Mouse (Mus musculus): ENCODE results near the gene Lrp3. TPM values are rescaled to one million over a fixed set of nuclear protein-coding genes. Genes with fewer than 3 reads are reported as not detected.
"Not testable (repeated sequence)": the region's sequence is repeated elsewhere in the genome, so short reads cannot be mapped to it uniquely, and the experiment has no call there.

The Lrp3 gene
- polyA plus RNA-seq (2015; fragmentation: Nextera tagmentation; extraction: Ambion mirVana): 7.7 and 7.9 TPM in 2 replicates

DNA sequence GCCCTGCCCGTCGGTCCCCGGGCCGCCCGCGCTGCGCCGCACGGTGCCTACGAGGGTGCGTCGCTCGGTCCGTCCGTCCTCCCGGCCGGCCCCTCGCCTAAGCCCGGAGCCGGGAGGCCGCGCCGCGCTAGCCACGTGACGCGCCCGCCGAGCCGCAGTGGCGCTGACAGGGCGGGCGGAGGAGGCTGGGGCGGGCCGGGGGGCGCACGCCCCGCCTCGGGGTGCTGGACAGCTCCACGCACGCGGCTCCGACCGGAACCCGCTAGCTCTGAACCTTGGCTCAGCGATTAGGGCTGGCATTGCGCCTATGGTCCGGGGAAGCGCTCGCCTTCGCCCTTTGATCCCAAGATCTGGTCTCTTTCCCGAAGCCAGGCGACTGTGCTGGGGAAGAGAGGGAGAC is at the start of gene Lrp3:
Lrp3 (minus strand) TSS at position 274 of the 400 bp plus-strand sequence.
- H3K4me3 ChIP-seq: peak within 1 kb of the TSS; percentile 62
- H3K4me1 ChIP-seq: peaks cover 16% of the 10 kb centered on the region
- peak; percentile 93 for ATAC-seq (ENCODE audit: borderline replicate concordance, extremely low read depth, low FRiP score, low TSS enrichment)
- peaks cover 8% of the 10 kb centered on the region; the same call in 1 of the 2 replicates for H3K27me3 ChIP-seq
- peak within 1 kb of the TSS; percentile 61 for H3K9ac ChIP-seq
- H3K27ac ChIP-seq: peak within 1 kb of the TSS; percentile 44; the same call in 1 of the 2 replicates
- no peaks in the 10 kb centered on the region for H3K36me3 ChIP-seq
- under 1% methylated on average over 51 of the region's 53 CpGs for WGBS
- peak within 1 kb of the TSS; percentile 88 for H3K4me2 ChIP-seq
- no peaks in the 10 kb centered on the region for H3K9me3 ChIP-seq

DNA sequence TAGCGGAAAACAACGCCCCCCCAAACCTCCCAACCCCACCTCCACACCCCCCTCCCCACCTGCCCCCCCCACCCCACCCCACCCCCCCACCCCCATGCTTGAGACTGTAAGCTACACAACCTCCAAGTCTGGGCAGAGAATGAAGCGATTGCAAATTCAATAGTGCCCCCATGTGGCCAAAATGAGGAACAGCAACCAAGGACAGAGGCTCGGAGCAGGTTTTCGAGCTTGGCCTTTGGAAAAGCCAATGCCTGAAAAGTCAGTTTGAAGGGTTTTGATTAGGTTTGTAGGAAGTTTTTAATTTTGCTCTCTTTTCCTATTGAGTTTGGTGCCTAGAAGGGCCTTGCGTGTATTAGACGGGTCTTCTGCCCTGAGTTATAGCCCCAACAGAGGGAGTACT is 49.4 kb upstream of the Lrp3 start:
- no peaks in the 10 kb centered on the region for H3K27me3 ChIP-seq
- no peak overlapping the region for H3K4me3 ChIP-seq
- no peak overlapping the region for H3K9ac ChIP-seq
- peaks cover 3% of the 10 kb centered on the region; the same call in 1 of the 2 replicates for H3K4me1 ChIP-seq
- H3K4me2 ChIP-seq: no peak overlapping the region
- no peaks in the 10 kb centered on the region for H3K36me3 ChIP-seq
- WGBS: 11% methylated on average over 7 of the region's 7 CpGs
- H3K27ac ChIP-seq: no peak overlapping the region
- no peak for ATAC-seq (ENCODE audit: borderline replicate concordance, extremely low read depth, low FRiP score, low TSS enrichment)
- H3K9me3 ChIP-seq: no peaks in the 10 kb centered on the region

DNA sequence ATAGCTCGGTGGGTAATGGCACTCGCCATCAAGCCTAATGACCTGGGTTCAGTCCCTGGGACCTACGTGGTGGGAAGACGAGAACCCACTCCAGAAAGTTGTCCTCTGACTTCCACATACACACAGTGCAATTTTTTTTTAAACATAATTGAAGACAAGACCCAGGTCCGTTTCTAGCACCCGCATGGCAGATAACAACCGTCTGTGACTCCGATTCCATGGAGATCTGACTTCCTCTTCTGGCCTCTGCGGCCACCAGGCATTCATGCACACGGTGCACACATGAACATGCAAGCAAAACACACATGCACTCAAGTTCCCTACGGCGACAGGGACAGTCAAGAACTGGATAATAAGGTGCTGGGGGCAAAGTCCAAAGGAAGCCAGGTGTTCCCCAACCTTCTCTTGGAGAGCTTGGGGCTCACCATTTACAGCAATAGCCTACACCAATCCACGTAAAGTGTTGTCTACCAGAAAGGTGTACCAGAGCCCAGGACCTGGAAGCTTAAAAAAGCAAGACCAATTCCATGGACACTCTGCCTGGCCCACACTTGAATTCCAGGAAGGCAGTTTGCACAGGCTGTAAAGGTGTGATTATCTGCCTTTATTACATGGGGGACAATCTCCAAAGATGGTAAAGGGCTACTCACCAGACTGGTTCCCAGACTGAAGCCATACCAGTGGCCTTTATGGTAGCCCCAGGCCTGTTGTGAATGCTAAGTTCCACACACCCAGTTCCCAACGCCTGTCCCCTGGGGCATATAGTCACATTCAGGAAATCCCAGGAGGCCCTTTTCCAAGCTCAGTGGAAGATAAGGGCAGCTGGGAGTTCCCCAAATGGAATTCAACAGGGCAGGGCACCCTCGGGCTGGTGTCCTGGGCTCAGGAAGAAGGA is 48.5 kb upstream of the Lrp3 start:
- no peaks in the 10 kb centered on the region for H3K36me3 ChIP-seq
- ATAC-seq (ENCODE audit: borderline replicate concordance, extremely low read depth, low FRiP score, low TSS enrichment): no peak
- no peaks in the 10 kb centered on the region for H3K27me3 ChIP-seq
- no peak overlapping the region for H3K4me3 ChIP-seq
- WGBS: 73% methylated on average over 15 of the region's 15 CpGs
- H3K9me3 ChIP-seq: no peaks in the 10 kb centered on the region
- no peak overlapping the region for H3K27ac ChIP-seq
- no peaks in the 10 kb centered on the region for H3K4me1 ChIP-seq
- H3K4me2 ChIP-seq: no peak overlapping the region
- no peak overlapping the region for H3K9ac ChIP-seq

DNA sequence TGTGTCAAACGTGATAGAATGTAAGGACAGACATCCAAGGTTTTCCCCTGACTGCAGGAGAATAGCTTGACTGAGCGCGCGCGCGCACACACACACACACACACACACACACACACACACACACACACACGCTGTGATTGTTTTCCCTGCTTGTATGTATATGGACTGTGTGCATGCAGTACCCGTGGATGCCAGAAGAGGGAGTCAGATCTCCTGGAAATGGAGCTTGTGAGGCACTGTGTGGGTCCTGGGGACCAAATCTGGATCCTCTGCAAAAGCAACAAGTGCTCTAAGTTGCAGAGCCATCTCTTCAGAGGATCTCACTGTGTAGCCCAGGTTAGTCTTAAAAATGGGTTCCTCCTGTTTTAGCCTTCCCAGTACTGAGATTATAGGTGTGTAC is 44.1 kb upstream of the Lrp3 start:
- no peak overlapping the region for H3K9ac ChIP-seq
- 78% methylated on average over 8 of the region's 8 CpGs for WGBS
- no peak overlapping the region for H3K27ac ChIP-seq
- no peak for ATAC-seq (ENCODE audit: borderline replicate concordance, extremely low read depth, low FRiP score, low TSS enrichment)
- no peak overlapping the region for H3K4me2 ChIP-seq
- H3K4me3 ChIP-seq: no peak overlapping the region
- H3K36me3 ChIP-seq: no peaks in the 10 kb centered on the region
- no peaks in the 10 kb centered on the region for H3K27me3 ChIP-seq
- H3K9me3 ChIP-seq: no peaks in the 10 kb centered on the region
- H3K4me1 ChIP-seq: no peaks in the 10 kb centered on the region

DNA sequence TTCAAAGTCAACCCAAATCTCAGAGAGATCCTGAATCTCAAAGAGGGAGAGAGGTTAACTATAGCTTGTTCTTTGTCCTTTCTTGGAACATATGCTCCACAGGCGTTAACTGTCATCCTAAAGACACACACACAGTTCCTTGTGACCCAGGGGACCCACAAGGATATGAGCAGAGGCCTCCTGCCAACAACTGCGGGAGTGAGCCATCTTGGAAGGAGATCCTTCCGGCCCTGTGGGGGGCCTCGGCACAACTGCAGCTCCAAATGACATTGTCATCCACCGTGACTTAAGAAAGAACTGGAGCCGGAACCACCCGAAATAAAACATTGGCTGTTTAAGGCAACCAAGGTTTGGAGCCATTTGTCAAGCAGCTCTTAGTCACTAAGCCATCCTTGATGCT is 43.0 kb upstream of the Lrp3 start:
- H3K4me1 ChIP-seq: no peaks in the 10 kb centered on the region
- no peak overlapping the region for H3K4me3 ChIP-seq
- no peaks in the 10 kb centered on the region for H3K27me3 ChIP-seq
- no peak overlapping the region for H3K9ac ChIP-seq
- ATAC-seq (ENCODE audit: borderline replicate concordance, extremely low read depth, low FRiP score, low TSS enrichment): peak; percentile 81; the same call in 1 of the 2 replicates
- 40% methylated on average over 7 of the region's 7 CpGs for WGBS
- no peak overlapping the region for H3K4me2 ChIP-seq
- H3K27ac ChIP-seq: peak overlapping the region; percentile 29; the same call in 1 of the 2 replicates
- no peaks in the 10 kb centered on the region for H3K9me3 ChIP-seq
- H3K36me3 ChIP-seq: no peaks in the 10 kb centered on the region

DNA sequence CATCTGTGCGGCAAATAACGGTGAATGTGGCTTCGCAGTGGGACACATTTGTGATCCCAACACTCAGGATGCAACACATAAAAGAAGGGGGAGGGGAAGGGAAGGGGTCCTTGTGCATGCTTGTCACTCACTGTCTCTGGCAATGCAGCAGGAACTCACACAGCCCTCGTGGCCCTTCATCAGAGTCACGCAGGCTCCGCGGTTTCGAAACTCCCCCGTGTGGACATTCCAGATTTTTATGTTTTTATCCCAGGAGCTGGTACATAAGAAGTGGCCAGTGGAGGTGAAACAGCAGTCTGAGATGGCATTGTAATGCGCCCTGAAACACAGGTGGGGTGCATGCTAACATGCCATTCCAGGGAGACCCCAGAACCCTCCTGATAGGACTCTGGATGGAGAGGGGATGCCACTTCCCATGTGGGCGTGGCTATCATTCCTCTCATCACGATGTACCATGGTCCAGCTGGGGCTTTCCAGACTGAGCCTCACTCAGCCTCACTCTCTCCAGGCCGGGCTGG is 36.8 kb upstream of the Lrp3 start:
- Histone ChIP-seq H3K36me3 (no peaks in the 10 kb centered on the region), H3K9ac (no peak overlapping the region), H3K4me3 (peak overlapping the region; percentile 21; the same call in 1 of the 2 replicates), H3K4me1 (peaks cover 3% of the 10 kb centered on the region; the same call in 1 of the 2 replicates), H3K27me3 (no peaks in the 10 kb centered on the region), H3K27ac (no peak overlapping the region), H3K4me2 (peak overlapping the region; percentile 48), H3K9me3 (no peaks in the 10 kb centered on the region)
- WGBS: 8% methylated on average over 13 of the region's 13 CpGs
- ATAC-seq (ENCODE audit: borderline replicate concordance, extremely low read depth, low FRiP score, low TSS enrichment): peak; percentile 65; the same call in 1 of the 2 replicates

DNA sequence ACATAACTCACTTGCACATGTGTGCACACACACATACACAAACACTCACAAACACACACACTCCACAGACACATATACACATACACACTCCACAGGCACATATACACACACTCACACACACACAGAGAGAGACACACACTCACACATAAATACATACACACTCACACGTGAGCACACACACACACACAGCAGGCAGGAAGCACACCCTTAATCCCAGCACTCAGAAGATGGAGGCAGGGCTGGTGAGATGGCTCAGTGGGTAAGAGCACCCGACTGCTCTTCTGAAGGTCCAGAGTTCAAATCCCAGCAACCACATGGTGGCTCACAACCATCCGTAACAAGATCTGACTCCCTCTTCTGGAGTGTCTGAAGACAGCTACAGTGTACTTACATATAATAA is 22.6 kb upstream of the Lrp3 start:
- 64% methylated on average over 3 of the region's 3 CpGs for WGBS
- H3K9me3 ChIP-seq; H3K27me3 ChIP-seq; H3K4me2 ChIP-seq; ATAC-seq (ENCODE audit: borderline replicate concordance, extremely low read depth, low FRiP score, low TSS enrichment); H3K36me3 ChIP-seq; H3K4me1 ChIP-seq; H3K9ac ChIP-seq; H3K27ac ChIP-seq; H3K4me3 ChIP-seq: not testable (repeated sequence)

DNA sequence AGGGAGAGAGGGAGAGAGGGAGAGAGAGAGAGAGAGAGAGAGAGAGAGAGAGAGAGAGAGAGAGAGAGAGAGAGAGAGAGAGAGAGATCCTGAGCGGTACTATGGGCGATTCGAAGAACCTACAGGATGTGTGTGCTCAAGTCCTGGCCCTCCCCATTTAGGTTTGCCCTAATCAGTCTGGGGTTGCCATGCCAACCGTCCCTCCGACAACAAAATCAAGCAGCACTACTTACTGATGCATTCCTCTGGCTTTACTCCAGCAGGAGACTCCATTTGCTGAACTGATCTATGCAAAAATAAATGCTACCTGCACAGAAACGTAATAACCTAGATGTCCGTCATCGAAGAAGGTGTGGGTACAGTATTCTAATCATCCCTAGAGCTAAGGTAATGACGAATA is 20.0 kb upstream of the Lrp3 start:
- H3K9ac ChIP-seq: no peak overlapping the region
- WGBS: 17% methylated on average over 9 of the region's 9 CpGs
- H3K4me1 ChIP-seq: no peaks in the 10 kb centered on the region
- H3K36me3 ChIP-seq: no peaks in the 10 kb centered on the region
- ATAC-seq (ENCODE audit: borderline replicate concordance, extremely low read depth, low FRiP score, low TSS enrichment): peak; percentile 73; the same call in 1 of the 2 replicates
- H3K27me3 ChIP-seq: no peaks in the 10 kb centered on the region
- H3K27ac ChIP-seq: peak overlapping the region; percentile 96
- no peaks in the 10 kb centered on the region for H3K9me3 ChIP-seq
- H3K4me3 ChIP-seq: peak overlapping the region; percentile 68
- H3K4me2 ChIP-seq: peak overlapping the region; percentile 57

DNA sequence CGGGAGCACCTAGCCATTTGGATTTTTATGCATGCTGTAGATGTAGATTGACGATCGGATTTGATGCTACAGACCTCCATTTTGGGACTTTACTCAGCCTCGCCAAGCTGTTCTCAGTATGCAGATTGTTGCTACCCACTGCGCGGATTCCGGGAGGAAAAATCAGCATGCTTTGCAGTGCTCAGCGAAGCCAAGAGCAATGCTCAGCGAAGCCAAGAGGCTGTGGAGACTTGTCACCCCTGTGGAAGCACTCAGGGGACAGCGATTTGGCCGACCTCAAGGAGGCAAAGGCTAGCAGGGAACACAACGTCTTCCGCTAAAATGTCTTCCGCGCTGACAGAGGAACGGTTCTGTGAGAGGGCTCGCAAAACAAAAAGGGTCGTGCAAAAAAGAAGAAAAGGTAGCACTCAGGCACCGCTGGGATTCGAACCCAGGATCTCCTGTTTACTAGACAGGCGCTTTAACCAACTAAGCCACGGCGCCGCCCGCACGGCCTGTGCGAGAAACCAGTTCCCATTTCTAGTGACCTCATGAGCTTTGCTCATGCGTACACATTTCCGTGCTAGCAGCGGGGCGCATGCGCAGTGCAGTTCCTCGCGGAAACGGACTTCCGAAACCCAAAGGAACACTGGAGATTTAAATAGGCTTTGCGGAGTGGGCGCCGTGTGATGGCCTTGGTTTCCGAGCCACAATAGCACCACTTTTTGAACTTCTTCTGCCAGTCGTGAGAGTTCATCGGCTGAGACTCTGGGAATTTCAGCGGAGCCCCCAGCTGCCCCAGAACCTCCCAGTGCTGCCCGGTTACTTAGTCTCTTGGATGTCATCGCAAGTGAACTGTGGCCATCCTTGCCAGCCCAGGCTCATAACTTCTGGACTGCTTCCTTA is 19.3 kb upstream of the Lrp3 start:
- H3K9ac ChIP-seq: peak overlapping the region; percentile 56

DNA sequence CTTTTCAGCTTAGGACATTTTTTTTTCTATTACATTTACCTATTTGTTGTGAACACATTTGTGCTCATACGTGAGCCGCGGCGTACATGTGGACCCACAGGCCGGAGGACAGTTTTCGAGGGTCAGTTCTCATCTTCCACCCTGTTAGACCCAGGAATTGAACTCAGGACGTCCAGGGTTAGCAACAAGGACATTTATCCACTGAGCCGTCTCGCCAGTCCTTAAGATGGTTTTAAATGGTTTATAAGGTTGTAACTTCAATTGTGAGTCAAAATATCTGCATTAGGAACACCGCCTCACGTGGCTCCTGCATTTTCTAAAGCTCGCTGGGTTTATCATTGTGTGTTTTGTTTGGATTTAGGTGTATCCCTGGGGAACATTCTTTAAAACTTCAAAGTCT is 18.6 kb upstream of the Lrp3 start:
- Histone ChIP-seq H3K4me1 (no peaks in the 10 kb centered on the region), H3K27ac (peak overlapping the region; percentile 90), H3K4me2 (peak overlapping the region; percentile 59), H3K9ac (peak overlapping the region; percentile 53; the same call in 1 of the 2 replicates), H3K4me3 (peak overlapping the region; percentile 68), H3K9me3 (no peaks in the 10 kb centered on the region), H3K27me3 (no peaks in the 10 kb centered on the region), H3K36me3 (no peaks in the 10 kb centered on the region)
- WGBS: 42% methylated on average over 12 of the region's 12 CpGs
- no peak for ATAC-seq (ENCODE audit: borderline replicate concordance, extremely low read depth, low FRiP score, low TSS enrichment)

More for the DNA sequence above, 19.3 kb upstream of the Lrp3 start:
- under 1% methylated on average over 45 of the region's 45 CpGs for WGBS
- Histone ChIP-seq H3K4me1 (no peaks in the 10 kb centered on the region), H3K9me3 (no peaks in the 10 kb centered on the region), H3K4me3 (peak overlapping the region; percentile 68), H3K27ac (peak overlapping the region; percentile 96), H3K4me2 (peak overlapping the region; percentile 59), H3K27me3 (no peaks in the 10 kb centered on the region), H3K36me3 (no peaks in the 10 kb centered on the region)
- ATAC-seq (ENCODE audit: borderline replicate concordance, extremely low read depth, low FRiP score, low TSS enrichment): peak; percentile 92

DNA sequence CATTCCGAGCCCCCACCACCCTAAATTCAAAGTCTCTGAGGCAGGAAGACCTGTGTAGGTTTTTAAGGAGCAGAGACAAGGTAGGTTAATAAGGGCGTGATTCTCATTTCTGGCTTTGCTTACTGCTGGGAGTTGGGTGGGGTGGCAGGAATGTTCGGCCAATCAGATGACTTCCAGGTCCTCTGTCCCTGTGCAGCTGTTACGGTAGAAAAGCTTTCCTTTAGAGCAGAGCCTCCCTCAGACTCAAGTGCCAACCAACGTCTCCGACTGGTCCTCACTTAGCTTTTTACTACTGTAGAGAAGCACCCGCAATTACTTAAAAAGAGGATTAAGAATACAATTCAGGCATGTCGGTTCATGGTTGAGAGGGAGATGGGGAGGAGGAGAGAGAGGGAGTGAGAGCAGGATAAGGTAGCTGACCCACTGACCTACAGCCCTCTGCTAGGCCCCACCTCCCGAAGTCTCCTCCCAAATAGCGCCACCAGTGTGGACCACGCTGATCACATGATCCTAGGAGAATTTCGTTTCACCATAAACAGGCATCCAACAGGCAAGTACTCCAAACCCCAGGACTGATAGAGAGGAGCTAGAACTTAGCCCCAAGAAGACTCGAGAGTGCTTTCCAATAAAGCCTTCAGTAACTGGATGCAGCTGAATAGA is 17.6 kb upstream of the Lrp3 start:
- no peaks in the 10 kb centered on the region for H3K27me3 ChIP-seq
- H3K4me2 ChIP-seq: no peak overlapping the region
- H3K4me3 ChIP-seq: no peak overlapping the region
- no peaks in the 10 kb centered on the region for H3K4me1 ChIP-seq
- H3K9ac ChIP-seq: no peak overlapping the region
- no peaks in the 10 kb centered on the region for H3K36me3 ChIP-seq
- H3K9me3 ChIP-seq: no peaks in the 10 kb centered on the region
- no peak overlapping the region for H3K27ac ChIP-seq
- 35% methylated on average over 13 of the region's 13 CpGs for WGBS
- no peak for ATAC-seq (ENCODE audit: borderline replicate concordance, extremely low read depth, low FRiP score, low TSS enrichment)

All from lung, embryonic 15.5 days (tissue).